Mouse (Mus musculus): ENCODE measurements around the gene Stat4. TPM values are rescaled to one million over a fixed set of nuclear protein-coding genes. Genes with fewer than 3 reads are reported as not detected.
A peak's percentile ranks its signal among the peaks of the same experiment; 100 is the strongest.

The Stat4 gene
- total RNA-seq (2021), result under 1 TPM; 0.65 to 0.67 TPM
- long read RNA-seq, experiment 1, result 0 reads
- long read RNA-seq, experiment 2, partial matches to known transcripts, result 0 of 2 reads
- long read RNA-seq, experiment 2, other reads (novel, unspliced or antisense), result 2 of 2 reads

GRCm38 (mm10) chr1:51986848-51987247, at the start of gene Stat4:
Gene Stat4, plus strand, starts transcription at chr1:51987148.
- DNase-seq (ENCODE audit: low spot score in 2 of 2), result no peak

- DNase-seq (ENCODE audit: low spot score in 2 of 2), result no peak
Observed at GRCm38 (mm10) chr1:51938357-51938756, 48.6 kb upstream of the Stat4 start.

- DNase-seq (ENCODE audit: low spot score in 2 of 2), result no peak
Observed at GRCm38 (mm10) chr1:51944755-51945154, 42.2 kb upstream of the Stat4 start.

- DNase-seq (ENCODE audit: low spot score in 2 of 2), result no peak
Observed at GRCm38 (mm10) chr1:51947116-51947515, 39.8 kb upstream of the Stat4 start.

DNA sequence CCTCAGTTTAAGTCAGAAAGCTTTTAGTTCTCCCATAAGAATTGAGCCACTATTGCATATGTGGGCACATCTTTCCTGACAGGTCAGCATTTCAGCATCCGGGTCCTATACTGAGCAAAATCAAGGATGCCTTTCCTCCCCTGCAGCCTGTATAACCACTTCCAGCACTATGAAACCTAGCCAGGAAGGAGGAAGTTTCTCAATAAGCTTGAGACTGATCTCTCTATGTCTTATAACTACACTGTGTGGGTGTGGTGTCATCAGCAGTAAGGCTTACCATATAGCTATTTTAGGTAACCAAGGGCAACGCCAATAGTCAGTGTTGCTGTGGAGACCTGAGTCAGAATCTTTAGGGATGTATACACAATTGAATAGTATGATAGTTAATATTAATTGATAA, 22.3 kb upstream of the Stat4 start:
- DNase-seq (ENCODE audit: low spot score in 2 of 2), result no peak

DNA sequence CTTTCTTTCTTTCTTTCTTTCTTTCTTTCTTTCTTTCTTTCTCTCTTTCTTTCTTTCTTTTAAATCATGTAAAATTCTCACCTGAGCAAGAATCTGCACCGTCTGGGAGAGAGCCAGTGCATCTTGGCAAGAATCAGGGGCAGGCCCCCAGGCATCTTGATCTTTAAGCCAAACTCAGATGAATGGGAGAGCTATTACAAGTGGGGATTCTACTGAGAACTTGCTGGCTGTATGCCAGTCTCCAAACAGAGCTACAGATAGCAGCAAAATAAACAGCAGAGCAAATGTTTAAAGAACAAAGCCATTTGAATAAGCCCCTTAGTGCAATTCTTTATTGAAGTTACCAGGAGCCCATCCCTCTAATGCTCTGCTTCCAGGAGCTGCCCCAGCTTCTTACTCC, 18.0 kb upstream of the Stat4 start:
- DNase-seq (ENCODE audit: low spot score in 2 of 2), result no peak

GRCm38 (mm10) chr1:51970182-51970581, 16.8 kb upstream of the Stat4 start:
- DNase-seq (ENCODE audit: low spot score in 2 of 2), result no peak

- DNase-seq (ENCODE audit: low spot score in 2 of 2), result no peak
Observed at GRCm38 (mm10) chr1:51975589-51975988, 11.4 kb upstream of the Stat4 start.

GRCm38 (mm10) chr1:51979048-51979447, 7.9 kb upstream of the Stat4 start:
- DNase-seq (ENCODE audit: low spot score in 2 of 2), result no peak

DNA sequence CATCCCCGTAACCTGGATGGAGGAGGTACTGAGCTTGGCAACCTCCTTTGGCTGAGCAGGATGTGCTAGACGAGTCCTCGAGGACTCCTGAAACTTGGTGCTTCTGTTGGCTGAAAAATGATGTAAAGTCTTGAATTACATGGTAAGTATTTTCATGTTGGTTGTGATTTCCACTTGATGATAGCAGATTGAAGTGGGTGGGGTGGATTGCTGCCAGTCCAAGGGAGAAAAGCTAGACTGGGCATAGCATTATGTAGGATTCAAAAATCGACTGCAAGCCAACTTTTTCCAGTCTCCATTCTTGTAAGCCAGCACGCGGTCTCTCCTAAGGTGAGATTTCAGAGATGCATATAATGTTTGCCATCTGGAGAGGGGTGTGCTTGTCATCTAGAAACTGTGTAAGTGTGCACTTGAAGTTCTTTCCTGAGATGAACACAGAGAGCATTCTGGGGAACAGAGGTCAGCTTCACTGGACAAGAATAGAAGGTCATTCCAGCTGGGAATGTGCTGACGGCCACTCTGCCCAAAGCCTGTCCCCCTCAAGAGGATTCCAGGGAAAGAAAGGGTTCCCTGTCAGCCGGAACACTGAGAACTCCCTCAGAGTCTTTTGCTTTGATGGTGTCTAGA, 5.1 kb downstream of the Stat4 start:
- no peak for DNase-seq (ENCODE audit: low spot score in 2 of 2)

DNA sequence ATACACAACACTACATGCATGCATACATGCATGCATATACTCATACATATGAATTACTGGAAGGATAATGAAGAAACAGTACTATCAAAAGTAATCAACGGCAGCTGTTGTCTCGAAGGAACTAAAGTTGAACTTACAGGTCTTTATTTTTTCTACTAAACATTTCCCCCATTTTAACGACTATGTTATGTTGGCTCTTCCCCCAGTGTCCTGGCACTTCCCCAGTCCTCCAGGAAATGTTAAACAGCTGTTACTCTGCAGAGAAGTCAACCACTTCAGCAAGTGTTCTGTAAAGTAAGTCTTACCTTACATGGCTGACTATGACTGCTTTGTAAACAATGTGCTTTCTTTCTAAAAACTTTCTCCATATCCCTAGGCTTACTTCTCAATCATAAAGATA, 9.1 kb downstream of the Stat4 start:
- DNase-seq (ENCODE audit: low spot score in 2 of 2), result no peak

- DNase-seq (ENCODE audit: low spot score in 2 of 2), result no peak
Observed at GRCm38 (mm10) chr1:51996751-51997659, 10.1 kb downstream of the Stat4 start.

- DNase-seq (ENCODE audit: low spot score in 2 of 2), result peak in 1 of 2 experiments; percentile 13
Observed at GRCm38 (mm10) chr1:51998542-51998941, 11.6 kb downstream of the Stat4 start.

DNA sequence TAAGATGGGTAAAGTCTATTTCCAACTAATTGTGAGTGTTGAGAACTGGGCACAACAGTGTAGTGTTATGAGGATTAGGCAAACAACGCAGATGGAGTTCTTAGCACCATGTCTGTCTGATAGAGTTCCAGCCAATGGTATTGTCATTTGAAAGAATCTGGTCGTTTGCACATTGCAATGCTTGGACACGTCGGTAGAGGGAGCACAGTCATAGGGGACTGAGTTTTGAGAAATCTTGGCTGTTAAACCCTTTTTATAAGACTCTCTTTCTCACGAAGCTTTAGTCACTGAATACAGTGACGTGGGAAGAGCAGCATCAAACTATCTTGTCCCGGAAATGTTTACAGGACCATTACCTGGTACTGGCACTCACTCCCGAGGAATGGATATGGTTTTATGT, 17.1 kb downstream of the Stat4 start:
- DNase-seq (ENCODE audit: low spot score in 2 of 2), result peak; percentile 25 to 48

DNA sequence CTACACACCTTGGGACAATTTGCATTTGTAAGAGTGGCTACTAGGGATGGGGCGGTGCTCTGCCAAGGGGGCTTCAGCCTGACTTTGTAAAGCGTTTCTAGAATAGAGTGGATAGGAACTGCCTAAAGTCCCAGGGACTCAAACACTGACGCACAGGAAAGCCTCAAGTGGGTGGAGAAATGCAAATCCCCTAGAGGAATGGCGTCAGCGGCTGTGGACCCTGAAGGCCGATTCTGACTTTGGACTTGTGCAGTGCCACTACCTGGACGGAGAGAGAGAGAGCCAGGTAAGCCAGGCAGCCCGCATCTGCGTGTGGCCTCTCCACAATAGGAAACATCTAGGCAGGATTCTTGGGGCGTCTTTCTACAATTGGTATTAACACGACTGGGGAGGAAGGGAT, 21.5 kb downstream of the Stat4 start:
- DNase-seq (ENCODE audit: low spot score in 2 of 2), result no peak

DNA sequence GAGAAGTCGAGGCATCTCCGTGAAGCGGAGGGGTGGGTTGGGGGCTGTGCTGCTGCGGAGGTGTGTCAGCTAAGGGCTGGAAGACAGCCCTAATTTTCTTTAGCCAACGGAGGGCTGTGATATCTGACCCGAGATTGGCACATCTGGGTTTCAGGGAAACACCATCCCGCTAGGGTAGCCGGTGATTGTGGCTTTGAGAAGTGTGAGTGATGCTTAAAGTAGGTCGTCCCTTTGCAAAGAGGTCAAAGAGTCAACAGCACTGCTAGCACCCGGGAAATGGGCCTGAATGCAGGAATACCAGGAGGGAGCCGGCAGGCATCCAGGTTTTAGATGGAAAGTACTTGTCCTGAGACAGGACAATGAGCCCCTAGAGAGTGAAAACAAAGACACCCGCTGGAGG, 22.0 kb downstream of the Stat4 start:
- no peak for DNase-seq (ENCODE audit: low spot score in 2 of 2)

GRCm38 (mm10) chr1:52010741-52011140, 23.8 kb downstream of the Stat4 start:
- DNase-seq (ENCODE audit: low spot score in 2 of 2), result no peak

GRCm38 (mm10) chr1:52011227-52011626, 24.3 kb downstream of the Stat4 start:
- no peak for DNase-seq (ENCODE audit: low spot score in 2 of 2)

- no peak for DNase-seq (ENCODE audit: low spot score in 2 of 2)
Observed at GRCm38 (mm10) chr1:52012231-52012630, 25.3 kb downstream of the Stat4 start.

GRCm38 (mm10) chr1:52012757-52013156, 25.8 kb downstream of the Stat4 start:
- no peak for DNase-seq (ENCODE audit: low spot score in 2 of 2)

GRCm38 (mm10) chr1:52019621-52020020, 32.7 kb downstream of the Stat4 start:
- no peak for DNase-seq (ENCODE audit: low spot score in 2 of 2)

All from adrenal gland, postnatal 4 days (tissue).